9 mouse cellular contexts compared by ENCODE assay signal in the genomic region with DNA sequence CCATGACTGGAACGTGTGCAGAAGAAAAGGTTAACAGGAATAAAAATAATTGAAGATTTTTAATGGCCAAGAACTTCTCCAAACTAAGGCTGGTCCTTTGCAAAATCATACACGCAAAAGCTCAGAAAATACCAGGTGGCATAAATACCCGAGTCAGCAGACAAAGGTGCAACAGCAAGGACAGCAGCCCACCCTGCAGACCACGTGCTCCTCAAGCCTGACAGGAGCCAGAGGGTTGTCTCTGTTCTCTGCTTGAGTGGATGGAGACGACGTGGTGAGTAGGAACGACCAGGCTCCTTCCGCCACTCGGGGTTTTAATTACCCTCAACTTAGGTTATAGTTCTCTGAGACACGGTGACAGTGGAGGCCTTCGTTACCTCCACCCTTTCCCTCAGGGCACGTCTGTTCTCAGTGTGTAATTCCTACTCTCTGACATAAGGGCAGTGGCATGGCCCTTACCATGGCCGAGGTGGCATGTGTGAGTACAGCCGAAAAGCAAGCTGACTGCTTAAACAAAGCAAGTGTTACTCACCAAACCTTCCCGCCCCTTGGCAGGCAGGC.
DNase-seq lines count a peak whose midpoint lies in the region; ATAC-seq and TF ChIP-seq lines count a peak whose summit lies in the region.
"Had no signal": no experiment of that assay in that cellular context is flagged by ENCODE, and none has a peak within 500 bp of the region (broad histone marks: within the 10 kb centered on the region; RNA-seq: fewer than 3 reads in every experiment).

No protein-coding gene starts in this region.

- 53% methylated on average over 15 of the region's 15 CpGs for WGBS in heart, postnatal 0 days
- WGBS in embryonic facial prominence, embryonic 12.5 days: 20% methylated on average over 15 of the region's 15 CpGs
- 59% methylated on average over 15 of the region's 15 CpGs for WGBS in hindbrain, embryonic 14.5 days
- 29% methylated on average over 15 of the region's 15 CpGs for WGBS in midbrain, embryonic 16.5 days

- H3K36me3 ChIP-seq in heart, postnatal 0 days (replicated peaks; ENCODE audit: control insufficient read depth, insufficient read depth, low read length): no peaks in the 10 kb centered on the region
- H3K36me3 ChIP-seq in embryonic facial prominence, embryonic 12.5 days: no peaks in the 10 kb centered on the region
- H3K36me3 ChIP-seq in hindbrain, embryonic 14.5 days (replicated peaks; ENCODE audit: control insufficient read depth, insufficient read depth): no peaks in the 10 kb centered on the region
- H3K36me3 ChIP-seq in midbrain, embryonic 16.5 days (ENCODE audit: control insufficient read depth, insufficient read depth, low read length): no peaks in the 10 kb centered on the region

- DNase-seq in heart, postnatal 0 days (ENCODE audit: low spot score): no peak
- no peak for DNase-seq in heart, postnatal 14 days
- DNase-seq in hindbrain, embryonic 14.5 days (ENCODE audit: low spot score): no peak
- no peak for DNase-seq in ovary, postnatal 14 days (ENCODE audit: low spot score)
- no peak for DNase-seq in right cerebral cortex, postnatal 4 days
- DNase-seq in thymus, postnatal 14 days: no peak
- DNase-seq: cerebellum, adult 11 months had no signal

- intact Hi-C loops in heart, postnatal 14 days (cut with DNase I): no loop called here

- H3K9ac ChIP-seq in heart, postnatal 0 days (replicated peaks; ENCODE audit: low read depth, low read length): no peak overlapping the region
- peak overlapping the region; percentile 30; the same call in 1 of the 2 replicates for H3K9ac ChIP-seq in embryonic facial prominence, embryonic 12.5 days
- no peak overlapping the region for H3K9ac ChIP-seq in hindbrain, embryonic 14.5 days
- H3K9ac ChIP-seq in midbrain, embryonic 16.5 days (ENCODE audit: low read depth, low read length): peak overlapping the region; percentile 44; the same call in 1 of the 2 replicates

- no peak for TF ChIP-seq EP300 in heart, postnatal 0 days (IDR thresholded peaks at IDR 0.05; ENCODE audit: low read depth)

- H3K27me3 ChIP-seq in heart, postnatal 0 days (ENCODE audit: control insufficient read depth, insufficient read depth, low read length): no peaks in the 10 kb centered on the region
- H3K27me3 ChIP-seq in embryonic facial prominence, embryonic 12.5 days: no peaks in the 10 kb centered on the region
- H3K27me3 ChIP-seq in hindbrain, embryonic 14.5 days (ENCODE audit: control insufficient read depth, insufficient read depth, low read length): no peaks in the 10 kb centered on the region
- no peaks in the 10 kb centered on the region for H3K27me3 ChIP-seq in midbrain, embryonic 16.5 days (ENCODE audit: control insufficient read depth, insufficient read depth, low read depth, low read length)

- H3K4me3 ChIP-seq in heart, postnatal 0 days (ENCODE audit: low read depth, low read length): no peak overlapping the region
- H3K4me3 ChIP-seq in embryonic facial prominence, embryonic 12.5 days: no peak overlapping the region
- H3K4me3 ChIP-seq in hindbrain, embryonic 14.5 days (replicated peaks; ENCODE audit: low read length): no peak overlapping the region
- peak overlapping the region; percentile 2; the same call in 1 of the 2 replicates for H3K4me3 ChIP-seq in midbrain, embryonic 16.5 days (ENCODE audit: low read depth, low read length)

- no peaks in the 10 kb centered on the region for H3K9me3 ChIP-seq in heart, postnatal 0 days (replicated peaks; ENCODE audit: control insufficient read depth, low read length)
- no peaks in the 10 kb centered on the region for H3K9me3 ChIP-seq in embryonic facial prominence, embryonic 12.5 days
- H3K9me3 ChIP-seq in hindbrain, embryonic 14.5 days (ENCODE audit: control insufficient read depth, low read length): no peaks in the 10 kb centered on the region
- H3K9me3 ChIP-seq in midbrain, embryonic 16.5 days (replicated peaks; ENCODE audit: control insufficient read depth, low read length, poor library complexity, severe bottlenecking): no peaks in the 10 kb centered on the region

- ATAC-seq in heart, postnatal 0 days (ENCODE audit: insufficient read depth, low read depth): peak; percentile 27; the same call in 1 of the 2 replicates
- peak; percentile 17; the same call in 1 of the 2 replicates for ATAC-seq in embryonic facial prominence, embryonic 12.5 days (ENCODE audit: insufficient number of reproducible peaks, insufficient read depth, low FRiP score, low TSS enrichment)
- ATAC-seq in hindbrain, embryonic 14.5 days (ENCODE audit: low FRiP score): peak; percentile 36; the same call in 1 of the 2 replicates
- ATAC-seq in midbrain, embryonic 16.5 days: peak; percentile 65

- TF ChIP-seq CTCF in heart, postnatal 0 days (IDR thresholded peaks at IDR 0.05; ENCODE audit: low read depth): no peak

- peak overlapping the region; percentile 27 for H3K27ac ChIP-seq in heart, postnatal 0 days (ENCODE audit: low read depth)
- H3K27ac ChIP-seq in embryonic facial prominence, embryonic 12.5 days: peak overlapping the region; percentile 82
- no peak overlapping the region for H3K27ac ChIP-seq in hindbrain, embryonic 14.5 days
- no peak overlapping the region for H3K27ac ChIP-seq in midbrain, embryonic 16.5 days (ENCODE audit: low read length)

- H3K4me2 ChIP-seq in heart, postnatal 0 days (ENCODE audit: low read depth, low read length): peak overlapping the region; percentile 1; the same call in 1 of the 2 replicates
- H3K4me2 ChIP-seq in embryonic facial prominence, embryonic 12.5 days (replicated peaks): peak overlapping the region; percentile 42
- H3K4me2 ChIP-seq in hindbrain, embryonic 14.5 days (replicated peaks): peak overlapping the region; percentile 35
- H3K4me2 ChIP-seq in midbrain, embryonic 16.5 days (ENCODE audit: low read length): peak overlapping the region; percentile 43

- peaks cover 4% of the 10 kb centered on the region; the same call in 1 of the 2 replicates for H3K4me1 ChIP-seq in heart, postnatal 0 days (ENCODE audit: control insufficient read depth, insufficient read depth)
- H3K4me1 ChIP-seq in embryonic facial prominence, embryonic 12.5 days: peaks cover 23% of the 10 kb centered on the region; the same call in 1 of the 2 replicates
- H3K4me1 ChIP-seq in hindbrain, embryonic 14.5 days (replicated peaks; ENCODE audit: control insufficient read depth, insufficient read depth, low read length): peaks cover 17% of the 10 kb centered on the region
- peaks cover 10% of the 10 kb centered on the region for H3K4me1 ChIP-seq in midbrain, embryonic 16.5 days (ENCODE audit: control insufficient read depth, insufficient read depth, low read length)

Comparison
In these comparisons a context has a peak if more than half of its experiments do, and no peak if none do; other contexts are left out.
1. H3K27ac ChIP-seq: peak in heart, postnatal 0 days (single experiment) and embryonic facial prominence, embryonic 12.5 days (single experiment); none in hindbrain, embryonic 14.5 days (single experiment) and midbrain, embryonic 16.5 days (single experiment).
2. H3K9ac ChIP-seq: peak in embryonic facial prominence, embryonic 12.5 days (single experiment) and midbrain, embryonic 16.5 days (single experiment); none in heart, postnatal 0 days (single experiment) and hindbrain, embryonic 14.5 days (single experiment).
3. Peak in every context shown above with its lines, with median percentiles within 50 percentile points of each other: ATAC-seq and H3K4me2 ChIP-seq.